Mouse (Mus musculus) MEL (cell line): Measurements from ENCODE around the gene 4430402I18Rik.

Experiments used
- CTCF ChIP-seq, 3 experiments: IDR thresholded peaks in 2 of 3; conservative IDR thresholded peaks in 1 of 3; 2 replicates each; pipeline ENCODE4 v1.5.1; 2011 to 2012; ENCODE audit warnings: low read length in 3 of 3, low read depth in 2 of 3, mild to moderate bottlenecking in 2 of 3, improper control_type of control experiment in 1 of 3, inconsistent platforms in 1 of 3, mixed read lengths in 1 of 3, moderate library complexity in 1 of 3; ENCODE audit not compliant: control insufficient read depth in 1 of 3, insufficient read depth in 1 of 3, poor library complexity in 1 of 3, severe bottlenecking in 1 of 3
- E2F4 ChIP-seq: IDR thresholded peaks from 2 replicates; pipeline ENCODE4 v1.6.1; 2011; ENCODE audit warnings: low read depth, low read length, improper control_type of control experiment, borderline replicate concordance
- EP300 ChIP-seq, 2 experiments: IDR thresholded peaks; 2 replicates each; pipeline ENCODE4 v1.6.1; 2011; ENCODE audit warnings: improper control_type of control experiment in 2 of 2, low read length in 2 of 2, low read depth in 1 of 2, mild to moderate bottlenecking in 1 of 2
- GABPA ChIP-seq: IDR thresholded peaks from 2 replicates; pipeline ENCODE4 v1.6.1; 2012; ENCODE audit warnings: low read depth, mild to moderate bottlenecking, inconsistent platforms, low read length, improper control_type of control experiment, moderate library complexity
- MYB ChIP-seq: IDR thresholded peaks from 2 replicates; pipeline ENCODE4 v1.6.1; 2011; ENCODE audit warnings: mild to moderate bottlenecking, low read depth, low read length, improper control_type of control experiment
- NRF1 ChIP-seq: IDR thresholded peaks from 2 replicates; pipeline ENCODE4 v1.6.1; 2014; ENCODE audit warnings: low read depth, mild to moderate bottlenecking, inconsistent platforms, low read length, improper control_type of control experiment, moderate library complexity; ENCODE audit not compliant: poor library complexity, insufficient read depth, severe bottlenecking
- POLR2A ChIP-seq, 2 experiments: IDR thresholded peaks; 2 replicates each; pipeline ENCODE4 v1.6.1; 2011 to 2012; ENCODE audit warnings: low read length in 2 of 2, mild to moderate bottlenecking in 2 of 2, control low read depth in 1 of 2, improper control_type of control experiment in 1 of 2, low read depth in 1 of 2, moderate library complexity in 1 of 2; ENCODE audit not compliant: control insufficient read depth in 1 of 2, insufficient read depth in 1 of 2, poor library complexity in 1 of 2
- TCF12 ChIP-seq: IDR thresholded peaks from 2 replicates; pipeline ENCODE4 v1.6.1; 2014; ENCODE audit warnings: low read depth, mild to moderate bottlenecking, inconsistent platforms, low read length, improper control_type of control experiment, moderate library complexity
- UBTF ChIP-seq: IDR thresholded peaks from 2 replicates; pipeline ENCODE4 v1.6.1; 2012; ENCODE audit warnings: low read depth, mild to moderate bottlenecking, inconsistent platforms, low read length, improper control_type of control experiment, moderate library complexity, borderline replicate concordance; ENCODE audit not compliant: insufficient read depth
- ZC3H11A ChIP-seq: IDR thresholded peaks from 2 replicates; pipeline ENCODE4 v1.6.1; 2012; ENCODE audit warnings: low read depth, mild to moderate bottlenecking, inconsistent platforms, low read length, improper control_type of control experiment
- ZKSCAN1 ChIP-seq: IDR thresholded peaks from 2 replicates; pipeline ENCODE4 v1.6.1; 2012; ENCODE audit warnings: low read depth, mild to moderate bottlenecking, inconsistent platforms, low read length, improper control_type of control experiment, moderate library complexity

DNA sequence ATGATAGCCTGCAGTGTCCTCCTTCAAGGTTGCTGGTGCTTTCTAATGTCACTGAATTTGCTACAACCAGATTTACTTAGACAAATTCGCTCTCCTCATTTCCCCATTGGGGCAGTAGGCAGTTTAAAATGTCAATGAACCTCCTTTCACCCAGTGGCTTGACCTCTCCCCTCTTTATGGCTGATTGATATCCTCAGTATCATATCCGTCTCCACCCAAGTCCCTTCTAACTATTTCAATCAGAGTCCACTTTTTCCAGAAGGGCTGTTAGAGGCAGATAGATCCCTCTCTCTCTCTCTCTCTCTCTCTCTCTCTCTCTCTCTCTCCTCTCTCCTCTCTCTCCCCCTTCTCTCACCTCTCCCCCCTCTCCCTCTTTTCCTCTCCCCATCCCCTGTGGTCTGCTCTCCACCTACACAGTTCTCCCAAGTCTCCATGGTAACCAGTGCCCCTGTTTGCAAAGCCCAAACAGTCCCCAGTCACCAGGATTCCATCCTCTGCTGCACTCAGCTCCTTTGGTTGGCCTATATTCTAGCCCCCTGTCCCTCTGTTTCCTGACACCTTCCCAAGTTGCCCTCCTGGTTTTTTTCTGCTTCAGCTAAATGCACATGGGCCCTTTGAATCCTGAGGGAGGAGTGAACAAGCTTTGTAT, 51.9 kb downstream of the 4430402I18Rik start:
- TF ChIP-seq UBTF (no peak), EP300 (IDR thresholded peaks at IDR 0.05; ENCODE audit: low read depth in 1 of 2, low read length in 2 of 2) (no peak), NRF1 (no peak), POLR2A (IDR thresholded peaks at IDR 0.05; ENCODE audit: control insufficient read depth in 1 of 2, insufficient read depth in 1 of 2, low read depth in 1 of 2, low read length in 2 of 2, poor library complexity in 1 of 2) (no peak), E2F4 (no peak), GABPA (no peak), MYB (no peak), CTCF (IDR thresholded peaks at IDR 0.05 in 2 of 3, conservative IDR thresholded peaks at IDR 0.05 in 1 of 3; ENCODE audit: control insufficient read depth in 1 of 3, insufficient read depth in 1 of 3, low read depth in 2 of 3, low read length in 3 of 3, poor library complexity in 1 of 3, severe bottlenecking in 1 of 3) (no peak), ZKSCAN1 (no peak), TCF12 (no peak), ZC3H11A (no peak)
